Mouse (Mus musculus) ES-E14 (cell line): ENCODE results near the gene Cdh22.

Source experiments
- CHD2 ChIP-seq: IDR thresholded peaks from 2 replicates; pipeline ENCODE4 v1.6.1; 2014; ENCODE audit warnings: mild to moderate bottlenecking, low read depth, low read length, inconsistent platforms
- MAFK ChIP-seq: IDR thresholded peaks from 2 replicates; pipeline ENCODE4 v1.6.1; 2014; ENCODE audit warnings: mild to moderate bottlenecking, low read depth, low read length, inconsistent platforms; ENCODE audit not compliant: insufficient read depth

DNA sequence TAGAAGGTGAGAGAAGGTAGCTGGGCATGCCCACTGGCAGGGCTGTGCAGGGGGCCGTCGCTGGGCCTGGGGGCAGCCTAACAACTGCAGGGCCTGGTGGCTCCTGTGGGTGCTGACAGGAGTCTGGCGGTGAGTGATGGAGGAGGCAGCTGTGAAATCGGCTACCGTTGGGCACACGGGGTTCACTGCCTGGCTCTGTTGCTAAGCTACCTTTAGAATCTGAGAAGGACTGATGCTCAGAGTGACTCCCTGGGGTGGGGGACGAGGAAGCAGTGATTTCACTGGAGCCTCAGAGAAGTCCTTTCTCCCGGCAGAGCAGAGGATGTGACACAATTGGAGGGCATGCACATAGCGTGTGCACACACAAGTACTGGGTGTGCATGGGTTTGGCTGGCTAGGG lies 57.7 kb downstream of the Cdh22 start:
- TF ChIP-seq MAFK: no peak
- no peak for TF ChIP-seq CHD2
